Mouse (Mus musculus): Measurements from ENCODE around the gene Wnt3a. TPM values are rescaled to one million over a fixed set of nuclear protein-coding genes. Genes with fewer than 3 reads are reported as not detected.
A peak's percentile ranks its signal among the peaks of the same experiment; 100 is the strongest.

Gene Wnt3a
- polyA plus RNA-seq, 1 experiment from 2014 or later: 2.0 TPM

DNA sequence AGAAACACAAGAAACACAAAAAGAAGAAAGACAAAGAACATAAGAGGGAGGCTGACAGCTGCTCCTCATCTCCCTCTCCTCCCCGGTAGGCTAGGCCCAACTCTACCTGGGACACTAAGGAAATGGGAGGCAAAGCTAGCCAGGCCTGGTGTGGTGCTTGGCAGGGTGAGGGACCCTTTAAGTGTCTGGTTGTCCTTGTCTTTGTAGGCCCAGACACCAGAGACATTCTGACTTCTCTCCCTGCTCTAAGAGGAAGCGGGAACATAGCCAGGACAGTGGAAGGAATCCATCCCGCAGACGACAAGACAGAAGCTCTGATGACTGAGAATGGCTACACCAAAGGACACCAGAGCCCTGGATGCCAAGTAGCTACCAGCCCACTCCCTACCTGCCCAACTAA is 80.5 kb downstream of the Wnt3a start:
- Histone ChIP-seq H3K27ac (replicated peaks) (no peak overlapping the region), H3K27me3 (ENCODE audit: control insufficient read depth, insufficient read depth, low read length) (no peaks in the 10 kb centered on the region), H3K4me3 (ENCODE audit: low read depth, low read length) (no peak overlapping the region), H3K4me1 (replicated peaks; ENCODE audit: control insufficient read depth, insufficient read depth) (no peaks in the 10 kb centered on the region), H3K36me3 (ENCODE audit: control insufficient read depth, insufficient read depth, low read length) (peaks cover 23% of the 10 kb centered on the region), H3K9me3 (ENCODE audit: control insufficient read depth, low read length) (no peaks in the 10 kb centered on the region), H3K4me2 (replicated peaks; ENCODE audit: low read depth) (no peak overlapping the region), H3K9ac (ENCODE audit: low read length) (no peak overlapping the region)
- TF ChIP-seq CTCF (IDR thresholded peaks at IDR 0.05; ENCODE audit: low read depth): no peak
- TF ChIP-seq EP300 (optimal IDR thresholded peaks at IDR 0.05): no peak
- DNase-seq (ENCODE audit: low spot score) (no peak), ATAC-seq (ENCODE audit: low FRiP score, low TSS enrichment) (no peak)
- WGBS: 69% methylated on average over 4 of the region's 4 CpGs

DNA sequence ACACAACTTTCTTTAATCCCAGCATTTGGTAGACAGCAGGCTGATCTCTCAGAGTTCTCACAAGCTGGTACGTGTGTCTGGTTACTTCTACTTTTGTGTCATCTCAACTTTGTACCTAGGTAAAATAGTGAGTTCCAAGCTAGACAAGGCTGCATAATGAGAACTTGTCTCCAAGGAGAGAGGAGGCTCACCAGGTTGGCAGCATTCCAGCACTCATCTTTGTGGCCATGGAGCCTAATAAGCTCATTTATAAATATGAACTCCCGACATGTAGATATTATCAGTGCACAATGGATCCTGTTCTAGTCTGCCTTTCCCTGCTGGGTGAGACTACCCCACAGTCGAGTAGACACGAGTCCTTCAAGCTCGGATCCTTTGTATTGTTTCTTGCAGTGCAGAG is 81.0 kb downstream of the Wnt3a start:
- 41% methylated on average over 5 of the region's 5 CpGs for WGBS
- ATAC-seq (ENCODE audit: low FRiP score, low TSS enrichment) (no peak), DNase-seq (ENCODE audit: low spot score) (no peak)
- Histone ChIP-seq H3K36me3 (ENCODE audit: control insufficient read depth, insufficient read depth, low read length) (peaks cover 21% of the 10 kb centered on the region), H3K4me1 (replicated peaks; ENCODE audit: control insufficient read depth, insufficient read depth) (no peaks in the 10 kb centered on the region), H3K27ac (replicated peaks) (peak overlapping the region; percentile 96), H3K9me3 (ENCODE audit: control insufficient read depth, low read length) (no peaks in the 10 kb centered on the region), H3K27me3 (ENCODE audit: control insufficient read depth, insufficient read depth, low read length) (no peaks in the 10 kb centered on the region), H3K4me3 (ENCODE audit: low read depth, low read length) (no peak overlapping the region), H3K4me2 (replicated peaks; ENCODE audit: low read depth) (peak overlapping the region; percentile 81), H3K9ac (ENCODE audit: low read length) (no peak overlapping the region)
- no peak for TF ChIP-seq EP300 (optimal IDR thresholded peaks at IDR 0.05)

DNA sequence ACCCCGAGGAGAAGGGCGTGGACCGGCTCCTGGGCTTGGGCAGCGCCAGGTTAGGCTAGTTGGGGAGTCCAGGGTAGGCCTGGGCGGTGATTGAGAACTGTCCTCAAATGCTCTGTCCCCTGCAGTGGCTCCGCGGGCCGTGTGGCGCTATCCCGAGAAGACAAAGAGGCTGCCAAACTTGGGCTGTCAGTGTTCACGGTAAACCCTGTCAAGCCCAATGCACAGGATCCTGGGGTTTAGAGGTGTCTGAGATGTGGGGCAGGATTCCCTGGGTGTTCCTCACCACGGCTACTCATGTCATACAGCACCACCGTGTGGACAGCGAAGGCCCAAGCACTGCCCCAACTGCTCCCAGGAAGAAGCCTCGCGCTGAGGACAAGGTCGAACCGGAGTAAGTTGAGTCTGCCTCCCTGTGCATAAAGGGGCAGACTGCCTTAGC is 81.5 kb downstream of the Wnt3a start:
- Histone ChIP-seq H3K9ac (ENCODE audit: low read length) (peak overlapping the region; percentile 89), H3K27me3 (ENCODE audit: control insufficient read depth, insufficient read depth, low read length) (no peaks in the 10 kb centered on the region), H3K36me3 (ENCODE audit: control insufficient read depth, insufficient read depth, low read length) (peaks cover 18% of the 10 kb centered on the region), H3K4me3 (ENCODE audit: low read depth, low read length) (peak overlapping the region; percentile 93), H3K27ac (replicated peaks) (peak overlapping the region; percentile 96), H3K9me3 (ENCODE audit: control insufficient read depth, low read length) (no peaks in the 10 kb centered on the region), H3K4me1 (replicated peaks; ENCODE audit: control insufficient read depth, insufficient read depth) (no peaks in the 10 kb centered on the region), H3K4me2 (replicated peaks; ENCODE audit: low read depth) (peak overlapping the region; percentile 81)
- peak; percentile 82 for ATAC-seq (ENCODE audit: low FRiP score, low TSS enrichment)
- TF ChIP-seq EP300 (optimal IDR thresholded peaks at IDR 0.05) (no peak), CTCF (IDR thresholded peaks at IDR 0.05; ENCODE audit: low read depth) (peak; percentile 86)
- peak; percentile 86 for DNase-seq (ENCODE audit: low spot score)
- WGBS: 6% methylated on average over 18 of the region's 18 CpGs

DNA sequence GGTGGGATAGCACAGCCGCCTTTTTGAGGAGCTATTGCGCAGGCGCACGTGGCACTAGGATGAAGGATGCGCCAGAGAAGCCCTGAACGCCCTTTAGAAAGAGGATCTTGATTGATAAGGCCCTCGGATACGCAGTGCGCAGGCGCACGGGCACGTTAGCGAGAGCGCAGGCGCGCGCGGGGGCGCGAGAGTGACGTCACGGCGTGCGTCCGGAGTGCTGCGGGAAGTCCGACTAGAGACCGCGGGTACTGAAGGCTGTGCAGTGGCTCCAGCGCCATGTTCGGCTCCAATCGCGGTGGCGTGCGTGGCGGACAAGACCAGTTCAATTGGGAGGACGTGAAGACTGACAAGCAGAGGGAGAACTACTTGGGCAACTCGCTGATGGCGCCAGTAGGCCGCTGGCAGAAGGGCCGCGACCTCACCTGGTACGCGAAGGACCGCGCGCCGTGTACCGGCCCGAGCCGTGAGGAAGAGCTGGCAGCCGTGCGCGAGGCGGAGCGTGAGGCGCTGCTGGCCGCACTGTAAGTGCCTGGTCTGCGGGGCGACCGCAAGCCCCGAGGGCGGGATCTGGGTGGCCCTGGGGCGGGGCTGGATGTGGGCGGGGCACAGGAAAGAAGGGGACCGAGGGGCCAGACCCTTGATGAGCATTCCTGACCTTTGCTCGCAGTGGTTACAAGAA is 82.3 kb downstream of the Wnt3a start, which contains the start of gene 2310033P09Rik:
Gene 2310033P09Rik, plus strand, starts transcription at position 169 of the 679 bp plus-strand sequence.
- peaks cover 18% of the 10 kb centered on the region for H3K36me3 ChIP-seq (ENCODE audit: control insufficient read depth, insufficient read depth, low read length)
- TF ChIP-seq CTCF (IDR thresholded peaks at IDR 0.05; ENCODE audit: low read depth): peak; percentile 26; the same call in 1 of the 2 replicates
- no peak for TF ChIP-seq EP300 (optimal IDR thresholded peaks at IDR 0.05)
- H3K4me1 ChIP-seq (replicated peaks; ENCODE audit: control insufficient read depth, insufficient read depth): no peaks in the 10 kb centered on the region
- H3K9me3 ChIP-seq (ENCODE audit: control insufficient read depth, low read length): no peaks in the 10 kb centered on the region
- peak within 1 kb of the TSS; percentile 89 for H3K9ac ChIP-seq (ENCODE audit: low read length)
- H3K27ac ChIP-seq (replicated peaks): peak within 1 kb of the TSS; percentile 96
- WGBS: under 1% methylated on average over 66 of the region's 67 CpGs
- ATAC-seq (ENCODE audit: low FRiP score, low TSS enrichment): peak; percentile 84
- peak within 1 kb of the TSS; percentile 81 for H3K4me2 ChIP-seq (replicated peaks; ENCODE audit: low read depth)
- no peaks in the 10 kb centered on the region for H3K27me3 ChIP-seq (ENCODE audit: control insufficient read depth, insufficient read depth, low read length)
- H3K4me3 ChIP-seq (ENCODE audit: low read depth, low read length): peak within 1 kb of the TSS; percentile 93
- peak; percentile 95 for DNase-seq (ENCODE audit: low spot score)

DNA sequence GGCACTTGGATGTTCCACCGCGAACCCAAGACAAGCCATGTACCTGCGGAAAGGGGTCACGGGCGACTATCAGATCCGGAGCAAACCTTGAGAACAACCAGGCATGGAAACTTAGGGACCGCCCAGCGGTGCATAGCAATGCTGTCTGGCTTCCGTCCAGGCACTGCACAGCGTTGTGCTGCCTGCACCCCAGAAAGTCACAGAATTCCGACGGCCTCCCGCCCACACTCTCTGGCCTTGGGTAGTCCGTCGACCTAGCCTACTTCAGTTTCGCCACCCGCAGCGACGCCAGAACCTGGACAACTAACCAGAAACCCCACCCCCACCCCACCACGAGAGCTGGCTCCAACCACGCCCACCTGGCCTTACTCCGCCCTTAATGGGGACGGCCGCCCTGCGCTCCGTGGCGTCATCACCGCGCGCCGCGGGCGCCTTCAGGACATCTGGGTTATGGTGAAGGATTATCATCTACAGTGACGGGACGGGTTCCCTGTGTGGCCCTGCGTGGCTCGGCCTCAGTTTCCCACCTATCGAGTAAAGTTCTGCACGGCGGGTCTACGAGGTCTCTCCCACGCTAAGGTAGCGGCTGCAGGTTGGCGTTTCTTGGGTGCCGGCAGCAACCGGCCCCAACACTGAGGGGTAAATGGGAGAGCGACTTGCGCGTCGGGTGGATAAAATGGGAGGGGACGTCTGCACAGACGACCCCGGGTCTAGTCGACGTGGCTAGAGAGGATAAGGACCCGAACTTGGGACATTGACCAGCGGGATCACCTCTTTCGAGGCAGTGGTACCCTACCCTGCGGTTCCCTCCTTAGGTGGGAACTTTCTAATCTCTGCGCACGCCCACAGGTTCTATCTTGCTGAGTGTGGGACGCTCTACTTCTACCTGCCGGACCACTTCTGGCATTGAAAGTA is 88.2 kb downstream of the Wnt3a start, which contains the start of gene Mrpl55:
Gene Mrpl55, plus strand, starts transcription at position 406 of the 915 bp plus-strand sequence.
- Histone ChIP-seq H3K27me3 (ENCODE audit: control insufficient read depth, insufficient read depth, low read length) (no peaks in the 10 kb centered on the region), H3K4me3 (ENCODE audit: low read depth, low read length) (peak within 1 kb of the TSS; percentile 85), H3K4me1 (replicated peaks; ENCODE audit: control insufficient read depth, insufficient read depth) (0 out of 2 replicates have a peak, but pooled peaks cover 2% of the 10 kb centered on the region), H3K9ac (ENCODE audit: low read length) (peak within 1 kb of the TSS; percentile 87), H3K9me3 (ENCODE audit: control insufficient read depth, low read length) (no peaks in the 10 kb centered on the region), H3K4me2 (replicated peaks; ENCODE audit: low read depth) (peak within 1 kb of the TSS; percentile 82), H3K36me3 (ENCODE audit: control insufficient read depth, insufficient read depth, low read length) (peaks cover 4% of the 10 kb centered on the region; the same call in 1 of the 2 replicates), H3K27ac (replicated peaks) (peak within 1 kb of the TSS; percentile 83)
- peak; percentile 94 for ATAC-seq (ENCODE audit: low FRiP score, low TSS enrichment)
- under 1% methylated on average over 63 of the region's 63 CpGs for WGBS
- TF ChIP-seq EP300 (optimal IDR thresholded peaks at IDR 0.05) (no peak), CTCF (IDR thresholded peaks at IDR 0.05; ENCODE audit: low read depth) (no peak)
- peak; percentile 97 for DNase-seq (ENCODE audit: low spot score)
